Mouse (Mus musculus): ENCODE measurements around the gene Etv4. TPM values are rescaled to one million over a fixed set of nuclear protein-coding genes. Genes with fewer than 3 reads are reported as not detected.

Etv4 gene
- 1 to 10 TPM; 2.4 to 2.5 TPM for total RNA-seq (2021)
- long read RNA-seq, experiment 1, partial matches to known transcripts = 2 of 3 reads
- long read RNA-seq, experiment 1, other reads (novel, unspliced or antisense) = 1 of 3 reads
- long read RNA-seq, experiment 2, partial matches to known transcripts = 0 of 1 reads
- long read RNA-seq, experiment 2, other reads (novel, unspliced or antisense) = 1 of 1 reads

GRCm38 (mm10) chr11:101785143-101785851 is at the start of gene Etv4:
TSS of gene Etv4 (minus strand) at chr11:101785371.
- peak; percentile 75 for DNase-seq (ENCODE audit: low spot score)

- no peak for DNase-seq (ENCODE audit: low spot score)
Observed at GRCm38 (mm10) chr11:101832001-101832400, 46.8 kb upstream of the Etv4 start.

GRCm38 (mm10) chr11:101830616-101831015 is 45.4 kb upstream of the Etv4 start:
- DNase-seq (ENCODE audit: low spot score) = no peak

GRCm38 (mm10) chr11:101830112-101830511 is 44.9 kb upstream of the Etv4 start:
- DNase-seq (ENCODE audit: low spot score) = peak; percentile 51

GRCm38 (mm10) chr11:101828718-101829117 is 43.5 kb upstream of the Etv4 start:
- DNase-seq (ENCODE audit: low spot score) = no peak

- no peak for DNase-seq (ENCODE audit: low spot score)
Observed at GRCm38 (mm10) chr11:101823210-101823609, 38.0 kb upstream of the Etv4 start.

- no peak for DNase-seq (ENCODE audit: low spot score)
Observed at GRCm38 (mm10) chr11:101820899-101821298, 35.7 kb upstream of the Etv4 start.

- DNase-seq (ENCODE audit: low spot score) = no peak
Observed at GRCm38 (mm10) chr11:101819853-101820252, 34.7 kb upstream of the Etv4 start.

GRCm38 (mm10) chr11:101815103-101816085 is 30.2 kb upstream of the Etv4 start:
- no peak for DNase-seq (ENCODE audit: low spot score)

GRCm38 (mm10) chr11:101814375-101815102 is 29.4 kb upstream of the Etv4 start:
- peak; percentile 74 for DNase-seq (ENCODE audit: low spot score)

GRCm38 (mm10) chr11:101813259-101813658 is 28.1 kb upstream of the Etv4 start:
- DNase-seq (ENCODE audit: low spot score) = peak; percentile 81

GRCm38 (mm10) chr11:101809060-101809828 is 24.1 kb upstream of the Etv4 start:
- DNase-seq (ENCODE audit: low spot score) = no peak

GRCm38 (mm10) chr11:101807266-101807665 is 22.1 kb upstream of the Etv4 start:
- DNase-seq (ENCODE audit: low spot score) = no peak

GRCm38 (mm10) chr11:101806741-101807140 is 21.6 kb upstream of the Etv4 start:
- DNase-seq (ENCODE audit: low spot score) = no peak

- no peak for DNase-seq (ENCODE audit: low spot score)
Observed at GRCm38 (mm10) chr11:101805113-101805704, 20.0 kb upstream of the Etv4 start.

- DNase-seq (ENCODE audit: low spot score) = no peak
Observed at GRCm38 (mm10) chr11:101801386-101801785, 16.2 kb upstream of the Etv4 start.

- DNase-seq (ENCODE audit: low spot score) = no peak
Observed at GRCm38 (mm10) chr11:101798083-101798482, 12.9 kb upstream of the Etv4 start.

GRCm38 (mm10) chr11:101797355-101797754 is 12.2 kb upstream of the Etv4 start:
- DNase-seq (ENCODE audit: low spot score) = no peak

- DNase-seq (ENCODE audit: low spot score) = peak; percentile 36
Observed at GRCm38 (mm10) chr11:101790811-101791526, 5.8 kb upstream of the Etv4 start.
